Mouse (Mus musculus) embryonic facial prominence, embryonic 12.5 days (tissue): ENCODE results near the gene Gm49380. TPM values are rescaled to one million over a fixed set of nuclear protein-coding genes. Genes with fewer than 3 reads are reported as not detected.

ENCODE experiments used
- ATAC-seq: fragments of 200-750 bp; cut with Nextera tagmentation; 2 replicates; pipeline ENCODE4 v1.8.0; 2017; ENCODE audit not compliant: insufficient number of reproducible peaks, insufficient read depth, low FRiP score, low TSS enrichment
- H3K27ac ChIP-seq: fragments of 300-500 bp; sonication (generic); 2 replicates; pipeline ENCODE4 v1.5.1; 2016; ENCODE audit warnings: mild to moderate bottlenecking
- H3K27me3 ChIP-seq: fragments of 300-500 bp; sonication (generic); 2 replicates; pipeline ENCODE4 v1.6.1; 2016; ENCODE audit warnings: mild to moderate bottlenecking, moderate library complexity
- H3K36me3 ChIP-seq: fragments of 300-500 bp; sonication (generic); 2 replicates; pipeline ENCODE4 v1.6.1; 2016; ENCODE audit warnings: mild to moderate bottlenecking
- H3K4me1 ChIP-seq: fragments of 300-500 bp; sonication (generic); 2 replicates; pipeline ENCODE4 v1.6.1; 2016
- H3K4me2 ChIP-seq: fragments of 300-500 bp; sonication (generic); replicated peaks from 2 replicates; pipeline ENCODE4 v1.6.1; 2016; ENCODE audit warnings: mild to moderate bottlenecking, moderate library complexity
- H3K4me3 ChIP-seq: fragments of 300-500 bp; sonication (generic); 2 replicates; pipeline ENCODE4 v1.5.1; 2016; ENCODE audit warnings: mild to moderate bottlenecking
- H3K9ac ChIP-seq: fragments of 300-500 bp; sonication (generic); 2 replicates; pipeline ENCODE4 v1.6.1; 2016; ENCODE audit warnings: mild to moderate bottlenecking, moderate library complexity
- H3K9me3 ChIP-seq: fragments of 300-500 bp; sonication (generic); 2 replicates; pipeline ENCODE4 v1.6.1; 2016; ENCODE audit warnings: mild to moderate bottlenecking, moderate library complexity
- WGBS: fragments of 180-500 bp; shearing (Covaris S2); methylation state at CpG from one replicate; pipeline ENCODE4 v1.1.7; 2016; 5-methylcytosine and 5-hydroxymethylcytosine counted together
- polyA plus RNA-seq: library from polyadenylated mRNA; unstranded; fragments of >200 nt; fragmentation: Nextera tagmentation; extraction: Ambion mirVana; gene quantifications from 2 replicates; pipeline ENCODE4 v1.2.1, GENCODE M21; 2016

Gm49380 gene
- polyA plus RNA-seq, 1 experiment from 2014 or later, result 0.19 TPM

DNA sequence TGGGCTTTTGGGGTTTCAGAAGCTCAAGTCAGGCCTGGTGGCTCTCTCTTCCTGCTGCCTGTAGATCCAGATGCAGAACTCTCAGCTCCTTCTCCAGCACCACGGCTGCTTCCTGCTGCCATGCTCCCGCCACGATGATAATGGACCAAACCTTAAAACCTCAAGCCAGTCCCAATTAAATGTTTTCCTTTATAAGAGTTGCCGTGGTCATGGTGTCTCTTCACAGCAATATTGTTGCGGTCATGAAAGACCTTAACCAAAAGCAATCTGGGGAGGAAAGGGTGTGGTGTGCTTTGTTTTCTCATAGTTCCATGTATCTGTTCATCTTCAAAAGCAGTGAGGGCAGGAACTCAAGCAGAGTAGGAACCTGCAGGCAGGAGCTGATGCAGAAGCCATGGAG is 76.2 kb downstream of the Gm49380 start:
- H3K4me1 ChIP-seq, result no peaks in the 10 kb centered on the region
- H3K4me2 ChIP-seq, result no peak overlapping the region
- H3K36me3 ChIP-seq, result no peaks in the 10 kb centered on the region
- no peak overlapping the region for H3K4me3 ChIP-seq
- H3K27me3 ChIP-seq, result peaks cover 10% of the 10 kb centered on the region
- ATAC-seq, result no peak
- WGBS, result 91% methylated on average over 5 of the region's 5 CpGs
- no peak overlapping the region for H3K9ac ChIP-seq
- no peaks in the 10 kb centered on the region for H3K9me3 ChIP-seq
- no peak overlapping the region for H3K27ac ChIP-seq

DNA sequence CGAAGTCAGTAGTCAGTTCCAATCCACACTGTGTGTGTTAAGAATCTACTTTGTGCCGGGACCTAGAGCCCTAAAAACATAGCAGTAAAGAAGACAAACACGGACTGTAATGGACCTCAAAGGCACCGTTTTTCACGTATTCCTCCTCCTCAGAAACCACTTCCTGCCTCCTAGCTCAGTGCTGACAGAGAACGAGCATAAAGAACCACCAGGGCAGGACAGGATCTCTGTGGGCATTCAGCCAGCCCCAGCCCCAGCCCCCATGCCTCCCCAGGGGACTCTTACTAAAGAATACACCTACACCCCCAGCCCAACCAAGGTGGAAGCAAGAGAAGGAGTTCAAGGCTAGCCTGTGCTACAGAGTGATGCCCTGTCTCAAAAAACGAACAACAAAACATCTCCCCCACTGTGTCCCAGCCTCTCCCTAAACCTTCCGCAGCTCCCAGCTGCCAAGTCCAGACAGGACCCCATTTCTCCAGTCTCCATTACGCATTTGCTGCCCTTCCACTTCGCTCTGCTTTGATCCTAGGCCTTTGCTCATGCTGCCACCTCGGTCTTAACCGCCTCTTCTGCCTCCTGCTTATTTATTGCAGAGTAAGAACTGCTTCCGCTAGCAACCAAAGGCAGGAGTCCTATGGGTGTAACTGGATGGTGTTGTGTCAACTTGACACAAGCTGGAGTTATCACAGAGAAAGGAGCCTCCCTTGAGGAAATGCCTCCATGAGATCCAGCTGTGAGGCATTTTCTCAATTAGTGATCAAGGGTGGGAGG is 79.2 kb downstream of the Gm49380 start:
- Histone ChIP-seq H3K4me3 (no peak overlapping the region), H3K9me3 (no peaks in the 10 kb centered on the region), H3K27me3 (no peaks in the 10 kb centered on the region), H3K36me3 (no peaks in the 10 kb centered on the region), H3K4me2 (no peak overlapping the region), H3K27ac (no peak overlapping the region), H3K9ac (no peak overlapping the region), H3K4me1 (no peaks in the 10 kb centered on the region)
- 71% methylated on average over 13 of the region's 13 CpGs for WGBS
- ATAC-seq, result no peak

DNA sequence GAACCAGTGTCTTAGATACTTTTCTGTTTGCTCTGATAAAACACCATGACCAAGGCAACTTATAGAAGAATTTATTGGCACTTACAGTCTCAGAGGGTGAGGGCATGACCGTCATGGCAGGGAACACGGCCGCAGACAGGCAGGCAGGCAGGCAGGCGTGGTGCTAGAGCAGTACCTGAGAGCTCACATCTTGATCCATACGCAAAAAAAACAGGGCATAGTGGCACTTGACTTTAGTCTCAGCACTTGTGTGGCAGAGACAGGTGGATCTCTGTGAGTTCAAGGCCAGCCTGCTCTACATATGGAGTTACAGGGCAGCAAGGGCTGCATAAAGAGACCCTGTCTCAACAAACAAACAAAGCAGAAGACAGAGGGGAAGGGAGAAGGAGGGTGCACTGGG is 80.0 kb downstream of the Gm49380 start:
- Histone ChIP-seq H3K36me3 (no peaks in the 10 kb centered on the region), H3K27ac (no peak overlapping the region), H3K4me1 (no peaks in the 10 kb centered on the region), H3K27me3 (no peaks in the 10 kb centered on the region), H3K4me2 (no peak overlapping the region), H3K4me3 (no peak overlapping the region), H3K9ac (no peak overlapping the region), H3K9me3 (no peaks in the 10 kb centered on the region)
- 94% methylated on average over 5 of the region's 5 CpGs for WGBS
- no peak for ATAC-seq

DNA sequence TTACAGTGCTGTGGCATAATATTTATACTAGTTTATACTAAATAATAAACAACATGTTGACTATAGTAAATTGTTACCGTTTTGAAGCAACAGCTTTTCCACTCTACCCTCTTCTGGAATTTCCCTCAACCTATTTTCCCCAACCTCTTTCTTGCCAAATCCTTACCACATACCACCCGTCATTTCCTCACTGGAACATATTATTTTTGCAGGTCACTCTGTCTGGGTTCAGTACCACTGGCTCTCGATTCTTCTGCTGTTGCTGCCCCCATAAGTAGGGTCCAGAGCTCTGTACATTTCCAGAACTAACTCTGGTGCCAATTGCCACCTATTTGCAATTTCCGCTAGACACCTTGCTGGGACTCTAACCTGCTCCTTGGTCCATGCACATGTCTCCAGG is 81.4 kb downstream of the Gm49380 start:
- ATAC-seq, result no peak
- Histone ChIP-seq H3K9me3 (no peaks in the 10 kb centered on the region), H3K4me2 (no peak overlapping the region), H3K4me3 (no peak overlapping the region), H3K9ac (no peak overlapping the region), H3K36me3 (no peaks in the 10 kb centered on the region), H3K27ac (no peak overlapping the region), H3K4me1 (no peaks in the 10 kb centered on the region), H3K27me3 (no peaks in the 10 kb centered on the region)
- WGBS, result 71% methylated on average over 4 of the region's 4 CpGs

GRCm38 (mm10) chr9:44031079-44031478 is 82.2 kb downstream of the Gm49380 start:
- Histone ChIP-seq H3K4me2 (no peak overlapping the region), H3K4me1 (no peaks in the 10 kb centered on the region), H3K27ac (no peak overlapping the region), H3K4me3 (no peak overlapping the region), H3K27me3 (no peaks in the 10 kb centered on the region), H3K36me3 (no peaks in the 10 kb centered on the region), H3K9ac (no peak overlapping the region), H3K9me3 (no peaks in the 10 kb centered on the region)
- ATAC-seq, result no peak
- WGBS, result 82% methylated on average over 5 of the region's 5 CpGs

DNA sequence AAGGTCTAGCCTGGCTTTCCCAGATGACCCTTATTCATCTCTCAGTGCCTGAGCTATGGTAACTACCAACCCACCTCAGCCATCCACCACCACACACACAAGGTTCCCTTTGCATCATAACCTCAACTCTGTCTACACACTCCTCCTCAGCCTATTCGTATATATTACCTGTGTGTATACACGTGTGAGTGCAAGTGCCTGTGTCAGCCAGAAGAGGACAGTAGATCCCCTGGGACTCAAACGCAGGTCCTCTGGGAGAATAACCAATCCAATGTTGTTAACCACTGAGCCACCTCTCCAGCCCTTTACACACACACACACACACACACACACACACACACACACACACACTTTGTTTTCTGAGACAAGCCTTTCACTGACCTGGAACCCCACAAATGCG is 82.7 kb downstream of the Gm49380 start:
- Histone ChIP-seq H3K4me3 (no peak overlapping the region), H3K9me3 (no peaks in the 10 kb centered on the region), H3K4me2 (no peak overlapping the region), H3K9ac (no peak overlapping the region), H3K4me1 (no peaks in the 10 kb centered on the region), H3K36me3 (no peaks in the 10 kb centered on the region), H3K27ac (no peak overlapping the region), H3K27me3 (no peaks in the 10 kb centered on the region)
- ATAC-seq, result no peak
- 94% methylated on average over 4 of the region's 4 CpGs for WGBS

DNA sequence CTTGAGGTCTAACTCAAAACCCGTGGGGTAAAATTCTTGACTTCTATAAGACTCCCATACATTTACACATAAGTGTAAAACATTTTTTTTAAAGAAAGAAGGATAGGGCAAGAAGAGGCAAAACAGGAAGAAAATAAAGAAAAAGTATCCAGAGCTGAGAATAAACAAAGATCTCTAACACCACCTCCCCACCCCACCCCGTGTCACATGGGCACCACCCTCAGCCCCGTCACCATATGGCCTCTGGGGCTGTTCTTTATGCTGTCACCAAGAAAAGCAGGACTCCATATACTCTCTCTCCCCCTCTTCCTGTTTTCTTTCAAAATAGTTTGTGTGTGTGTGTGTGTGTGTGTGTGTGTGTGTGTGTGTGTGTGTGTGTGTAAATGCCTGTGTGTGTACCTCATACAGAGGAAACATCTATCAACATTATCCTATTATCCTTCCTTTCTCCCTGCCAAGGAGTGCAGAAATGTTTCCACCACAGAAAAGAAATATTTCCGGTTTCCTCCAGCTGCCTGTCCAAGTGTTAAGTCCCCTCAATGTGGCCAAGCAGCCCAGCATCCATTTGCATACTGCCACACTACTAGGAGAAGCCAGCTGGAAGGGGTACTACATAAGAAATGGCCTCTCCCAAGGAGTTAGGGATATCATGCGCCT is 83.6 kb downstream of the Gm49380 start:
- no peak overlapping the region for H3K27ac ChIP-seq
- H3K9me3 ChIP-seq, result no peaks in the 10 kb centered on the region
- no peaks in the 10 kb centered on the region for H3K36me3 ChIP-seq
- no peak for ATAC-seq
- H3K4me1 ChIP-seq, result no peaks in the 10 kb centered on the region
- H3K4me3 ChIP-seq, result no peak overlapping the region
- no peaks in the 10 kb centered on the region for H3K27me3 ChIP-seq
- no peak overlapping the region for H3K9ac ChIP-seq
- no peak overlapping the region for H3K4me2 ChIP-seq
- WGBS, result 55% methylated on average over 5 of the region's 5 CpGs

GRCm38 (mm10) chr9:44024096-44024495 is 89.2 kb downstream of the Gm49380 start:
- Histone ChIP-seq H3K4me1 (no peaks in the 10 kb centered on the region), H3K4me2 (no peak overlapping the region), H3K27me3 (no peaks in the 10 kb centered on the region), H3K4me3 (no peak overlapping the region), H3K27ac (no peak overlapping the region), H3K9ac (no peak overlapping the region), H3K36me3 (no peaks in the 10 kb centered on the region), H3K9me3 (no peaks in the 10 kb centered on the region)
- ATAC-seq, result no peak
- WGBS, result 75% methylated on average over 3 of the region's 3 CpGs

GRCm38 (mm10) chr9:44022100-44022847 is 91.0 kb downstream of the Gm49380 start:
- ATAC-seq, result no peak
- no peak overlapping the region for H3K9ac ChIP-seq
- WGBS, result 62% methylated on average over 8 of the region's 8 CpGs
- no peak overlapping the region for H3K4me3 ChIP-seq
- H3K9me3 ChIP-seq, result no peaks in the 10 kb centered on the region
- H3K36me3 ChIP-seq, result no peaks in the 10 kb centered on the region
- no peaks in the 10 kb centered on the region for H3K27me3 ChIP-seq
- H3K4me1 ChIP-seq, result no peaks in the 10 kb centered on the region
- no peak overlapping the region for H3K4me2 ChIP-seq
- no peak overlapping the region for H3K27ac ChIP-seq

- Histone ChIP-seq H3K4me2 (no peak overlapping the region), H3K27ac (no peak overlapping the region), H3K27me3 (no peaks in the 10 kb centered on the region), H3K9ac (no peak overlapping the region), H3K4me3 (no peak overlapping the region), H3K4me1 (no peaks in the 10 kb centered on the region), H3K36me3 (no peaks in the 10 kb centered on the region), H3K9me3 (no peaks in the 10 kb centered on the region)
- no peak for ATAC-seq
- 78% methylated on average over 7 of the region's 7 CpGs for WGBS
These were observed 93.3 kb downstream of the Gm49380 start for GRCm38 (mm10) chr9:44020001-44020400.

DNA sequence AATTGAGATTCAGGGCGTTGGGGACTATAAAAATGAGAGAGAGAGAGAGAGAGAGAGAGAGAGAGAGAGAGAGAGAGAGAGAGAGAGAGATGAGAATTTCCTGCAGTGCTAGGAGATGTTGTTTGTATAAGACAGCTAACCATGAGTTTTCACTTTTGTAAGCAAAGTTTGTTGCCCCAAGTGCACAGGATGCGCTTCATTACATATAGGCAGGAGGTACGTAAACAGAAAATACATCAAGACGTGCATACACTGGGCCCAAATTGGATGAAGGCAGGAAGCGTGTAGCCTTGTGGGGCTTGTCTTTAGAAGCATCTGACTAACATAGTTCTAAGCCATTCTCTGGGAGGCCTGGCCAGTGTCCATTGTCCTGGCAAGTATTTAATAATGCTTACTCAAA is 95.5 kb downstream of the Gm49380 start:
- H3K36me3 ChIP-seq, result no peaks in the 10 kb centered on the region
- no peak overlapping the region for H3K4me2 ChIP-seq
- H3K27me3 ChIP-seq, result no peaks in the 10 kb centered on the region
- WGBS, result 73% methylated on average over 5 of the region's 5 CpGs
- H3K9me3 ChIP-seq, result no peaks in the 10 kb centered on the region
- H3K4me3 ChIP-seq, result no peak overlapping the region
- no peak for ATAC-seq
- no peak overlapping the region for H3K9ac ChIP-seq
- no peak overlapping the region for H3K27ac ChIP-seq
- H3K4me1 ChIP-seq, result peaks cover 2% of the 10 kb centered on the region; the same call in 1 of the 2 replicates
